Mouse (Mus musculus): Measurements from ENCODE around the gene Chsy1. TPM values are rescaled to one million over a fixed set of nuclear protein-coding genes. Genes with fewer than 3 reads are reported as not detected.
A peak's percentile ranks its signal among the peaks of the same experiment; 100 is the strongest.

The Chsy1 gene
- total RNA-seq, 1 experiment from 2014 or later = 43.3 TPM

DNA sequence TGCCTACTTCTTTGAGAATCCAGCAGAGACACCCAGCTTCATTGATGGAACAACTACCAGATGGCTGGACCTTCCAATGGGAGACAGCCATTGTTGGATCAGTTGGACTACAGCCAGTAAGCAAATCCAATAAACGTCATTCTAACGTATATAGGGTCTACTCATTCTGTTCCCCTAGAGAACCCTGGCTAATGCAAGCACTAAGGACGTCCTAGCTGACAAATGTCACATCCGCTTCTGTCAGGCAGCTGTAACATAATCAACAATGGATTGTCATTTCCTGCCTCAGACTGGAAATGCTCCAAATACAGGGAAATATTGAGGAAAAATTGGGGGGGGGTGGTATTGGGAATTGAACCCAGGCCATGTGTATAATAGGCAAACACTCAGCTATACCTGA lies 3.5 kb upstream of the Chsy1 start:
- no peak for ATAC-seq (replicated peaks in 1 of 2; ENCODE audit: insufficient read depth in 1 of 2, low FRiP score in 2 of 2, low TSS enrichment in 1 of 2, low read depth in 1 of 2, poor library complexity in 2 of 2, severe bottlenecking in 2 of 2)

GRCm38 (mm10) chr7:66106581-66107056 lies 2.7 kb upstream of the Chsy1 start:
- no peak for ATAC-seq (replicated peaks in 1 of 2; ENCODE audit: insufficient read depth in 1 of 2, low FRiP score in 2 of 2, low TSS enrichment in 1 of 2, low read depth in 1 of 2, poor library complexity in 2 of 2, severe bottlenecking in 2 of 2)

GRCm38 (mm10) chr7:66107206-66107605 lies 2.1 kb upstream of the Chsy1 start:
- ATAC-seq (replicated peaks in 1 of 2; ENCODE audit: insufficient read depth in 1 of 2, low FRiP score in 2 of 2, low TSS enrichment in 1 of 2, low read depth in 1 of 2, poor library complexity in 2 of 2, severe bottlenecking in 2 of 2) = no peak

- ATAC-seq (replicated peaks in 1 of 2; ENCODE audit: insufficient read depth in 1 of 2, low FRiP score in 2 of 2, low TSS enrichment in 1 of 2, low read depth in 1 of 2, poor library complexity in 2 of 2, severe bottlenecking in 2 of 2) = no peak
Measured at GRCm38 (mm10) chr7:66107930-66108329, 1.4 kb upstream of the Chsy1 start.

DNA sequence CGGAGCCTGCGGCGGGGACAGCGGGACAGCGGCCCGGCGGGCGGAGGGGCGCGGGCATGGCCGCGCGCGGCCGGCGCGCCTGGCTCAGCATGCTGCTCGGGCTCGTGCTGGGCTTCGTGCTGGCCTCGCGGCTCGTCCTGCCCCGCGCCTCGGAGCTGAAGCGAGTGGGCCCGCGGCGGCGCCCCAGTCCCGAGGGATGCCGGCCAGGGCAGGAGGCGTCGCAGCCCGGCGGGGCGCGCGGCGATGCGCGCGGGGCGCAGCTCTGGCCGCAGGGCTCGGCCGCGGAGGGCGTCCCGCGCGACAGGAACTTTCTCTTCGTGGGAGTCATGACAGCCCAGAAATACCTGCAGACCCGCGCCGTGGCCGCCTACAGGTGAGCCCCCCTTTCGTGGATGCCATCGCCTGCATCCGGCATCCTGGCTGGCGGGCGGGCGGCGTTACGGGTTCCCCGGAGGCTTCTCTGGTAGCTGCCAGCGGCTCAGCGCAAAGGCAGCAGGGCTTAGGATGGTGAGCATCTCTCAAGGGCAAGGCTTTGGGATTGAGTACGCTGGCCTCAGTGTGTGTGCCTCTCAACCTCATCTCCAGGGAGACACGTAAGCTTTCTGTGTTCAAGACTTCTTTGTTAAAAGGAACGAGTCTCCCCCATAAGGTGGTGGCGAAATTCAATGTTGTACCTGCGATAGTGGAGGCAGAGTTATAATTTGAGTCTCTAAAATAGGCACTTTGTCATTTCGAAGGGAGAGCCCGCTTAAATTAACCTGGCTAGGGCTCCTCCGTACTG lies 730 bp downstream of the Chsy1 start:
- no peak for ATAC-seq (replicated peaks in 1 of 2; ENCODE audit: insufficient read depth in 1 of 2, low FRiP score in 2 of 2, low TSS enrichment in 1 of 2, low read depth in 1 of 2, poor library complexity in 2 of 2, severe bottlenecking in 2 of 2)

- ATAC-seq (replicated peaks in 1 of 2; ENCODE audit: insufficient read depth in 1 of 2, low FRiP score in 2 of 2, low TSS enrichment in 1 of 2, low read depth in 1 of 2, poor library complexity in 2 of 2, severe bottlenecking in 2 of 2) = 0 out of 4 replicates have a peak, but pooled peaks of 1 of the 2 experiments have one; percentile 28
Measured at GRCm38 (mm10) chr7:66110636-66111112, 1.4 kb downstream of the Chsy1 start.

DNA sequence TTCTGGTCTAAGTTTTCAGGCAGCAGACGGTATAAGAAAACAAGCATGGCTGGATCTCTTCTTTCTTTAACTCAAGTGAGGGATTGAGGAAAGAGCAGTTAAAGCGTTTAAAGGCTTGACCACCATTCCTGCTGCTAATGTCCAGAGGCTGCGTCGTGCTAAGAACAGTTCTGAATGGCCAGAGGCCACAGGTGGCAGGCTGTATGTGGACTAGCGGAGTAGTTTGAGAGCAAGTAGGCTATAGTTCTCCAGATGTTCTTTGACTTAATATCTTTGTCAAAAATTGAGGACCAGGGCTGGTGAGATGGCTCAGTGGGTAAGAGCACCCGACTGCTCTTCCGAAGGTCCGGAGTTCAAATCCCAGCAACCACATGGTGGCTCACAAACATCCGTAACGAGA lies 1.9 kb downstream of the Chsy1 start:
- ATAC-seq (replicated peaks in 1 of 2; ENCODE audit: insufficient read depth in 1 of 2, low FRiP score in 2 of 2, low TSS enrichment in 1 of 2, low read depth in 1 of 2, poor library complexity in 2 of 2, severe bottlenecking in 2 of 2) = no peak

DNA sequence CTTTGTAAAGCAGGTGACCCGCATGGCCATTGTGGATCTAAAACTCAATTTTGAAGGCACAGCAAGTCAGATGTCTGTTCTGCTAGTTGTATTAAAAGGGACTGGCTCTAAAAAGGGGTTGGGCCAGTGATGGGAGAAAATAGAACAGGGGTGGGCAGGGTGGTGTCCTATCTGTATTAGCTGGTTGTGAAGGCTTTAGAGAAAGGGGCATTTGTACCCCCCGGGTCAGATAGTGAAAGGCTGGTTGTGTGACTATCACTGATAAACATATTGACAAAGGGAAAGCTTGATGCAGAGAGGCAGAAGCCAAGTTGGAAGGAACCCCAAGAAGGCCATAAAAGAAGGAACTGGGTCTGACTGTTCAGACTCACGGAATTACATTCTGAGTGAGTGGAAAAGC lies 4.2 kb downstream of the Chsy1 start:
- no peak for ATAC-seq (replicated peaks in 1 of 2; ENCODE audit: insufficient read depth in 1 of 2, low FRiP score in 2 of 2, low TSS enrichment in 1 of 2, low read depth in 1 of 2, poor library complexity in 2 of 2, severe bottlenecking in 2 of 2)

GRCm38 (mm10) chr7:66115821-66116343 lies 6.6 kb downstream of the Chsy1 start:
- ATAC-seq (replicated peaks in 1 of 2; ENCODE audit: insufficient read depth in 1 of 2, low FRiP score in 2 of 2, low TSS enrichment in 1 of 2, low read depth in 1 of 2, poor library complexity in 2 of 2, severe bottlenecking in 2 of 2) = 0 out of 4 replicates have a peak, but pooled peaks of 1 of the 2 experiments have one; percentile 23

DNA sequence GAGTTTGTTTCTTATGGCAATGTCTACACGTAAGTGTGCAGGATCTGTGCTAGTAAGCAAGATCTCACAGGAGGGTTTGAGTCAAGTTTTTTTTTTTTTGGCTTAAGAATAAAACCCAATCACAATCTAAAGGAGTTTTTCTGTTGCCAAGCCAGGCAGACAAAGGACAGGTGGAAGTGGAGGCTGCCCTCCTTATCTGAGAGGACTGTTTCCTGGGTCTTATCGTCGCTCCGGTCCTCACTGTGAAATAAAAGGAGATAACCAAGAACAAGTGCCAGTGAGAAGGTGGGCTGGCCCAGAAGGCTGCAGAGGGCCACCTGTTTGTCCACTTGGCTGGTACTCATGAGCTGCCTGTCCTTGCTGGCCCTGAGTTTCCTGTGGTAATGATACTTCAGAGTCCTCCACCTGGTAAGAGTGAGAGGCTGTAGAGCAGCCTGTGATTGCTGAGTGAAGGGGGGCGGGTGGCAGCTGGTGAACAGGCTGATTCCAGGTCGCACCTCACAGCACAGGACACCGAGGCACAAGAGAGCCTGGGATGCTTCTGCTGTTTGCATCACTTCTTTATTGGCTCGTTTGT lies 7.7 kb downstream of the Chsy1 start:
- no peak for ATAC-seq (replicated peaks in 1 of 2; ENCODE audit: insufficient read depth in 1 of 2, low FRiP score in 2 of 2, low TSS enrichment in 1 of 2, low read depth in 1 of 2, poor library complexity in 2 of 2, severe bottlenecking in 2 of 2)

DNA sequence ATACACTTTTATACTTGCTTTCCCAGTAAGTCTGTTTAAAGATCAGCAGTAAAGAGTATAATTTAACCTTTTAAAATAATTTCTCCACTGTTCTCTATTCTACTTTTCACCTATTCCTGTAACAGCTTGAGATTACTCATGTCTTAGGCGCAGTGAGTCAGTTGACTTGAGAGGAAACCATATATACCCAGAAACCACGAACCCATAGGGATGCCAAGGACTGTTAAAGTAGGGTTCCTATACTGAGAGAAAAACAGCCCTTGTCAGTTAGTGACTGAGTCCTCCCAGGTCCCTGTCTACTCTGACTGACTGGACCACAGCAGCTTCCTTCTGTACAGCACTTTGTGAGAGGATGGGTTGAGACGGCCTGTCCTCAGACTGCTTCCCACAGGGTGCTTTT lies 8.7 kb downstream of the Chsy1 start:
- no peak for ATAC-seq (replicated peaks in 1 of 2; ENCODE audit: insufficient read depth in 1 of 2, low FRiP score in 2 of 2, low TSS enrichment in 1 of 2, low read depth in 1 of 2, poor library complexity in 2 of 2, severe bottlenecking in 2 of 2)

DNA sequence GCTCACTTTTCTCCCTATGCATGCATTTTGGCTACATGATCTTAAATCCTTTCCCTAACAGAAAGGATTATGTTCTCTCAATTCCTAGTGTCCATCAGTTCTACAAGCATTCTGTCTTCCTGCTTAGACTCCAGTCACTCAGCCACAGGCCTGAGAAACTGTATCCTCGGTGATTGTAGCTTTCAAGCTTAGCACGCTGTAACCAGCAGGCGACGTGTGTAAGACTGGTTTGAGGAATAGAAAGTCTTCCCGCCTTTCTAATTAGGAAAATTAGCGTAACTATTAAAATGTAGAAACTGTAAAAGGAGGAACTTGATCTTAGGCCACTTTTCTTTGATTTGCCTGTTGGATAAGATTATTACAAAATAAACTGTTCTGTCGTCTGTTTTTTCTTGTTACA lies 9.5 kb downstream of the Chsy1 start:
- no peak for ATAC-seq (replicated peaks in 1 of 2; ENCODE audit: insufficient read depth in 1 of 2, low FRiP score in 2 of 2, low TSS enrichment in 1 of 2, low read depth in 1 of 2, poor library complexity in 2 of 2, severe bottlenecking in 2 of 2)

- ATAC-seq (replicated peaks in 1 of 2; ENCODE audit: insufficient read depth in 1 of 2, low FRiP score in 2 of 2, low TSS enrichment in 1 of 2, low read depth in 1 of 2, poor library complexity in 2 of 2, severe bottlenecking in 2 of 2) = no peak
Measured at GRCm38 (mm10) chr7:66120139-66120538, 10.8 kb downstream of the Chsy1 start.

DNA sequence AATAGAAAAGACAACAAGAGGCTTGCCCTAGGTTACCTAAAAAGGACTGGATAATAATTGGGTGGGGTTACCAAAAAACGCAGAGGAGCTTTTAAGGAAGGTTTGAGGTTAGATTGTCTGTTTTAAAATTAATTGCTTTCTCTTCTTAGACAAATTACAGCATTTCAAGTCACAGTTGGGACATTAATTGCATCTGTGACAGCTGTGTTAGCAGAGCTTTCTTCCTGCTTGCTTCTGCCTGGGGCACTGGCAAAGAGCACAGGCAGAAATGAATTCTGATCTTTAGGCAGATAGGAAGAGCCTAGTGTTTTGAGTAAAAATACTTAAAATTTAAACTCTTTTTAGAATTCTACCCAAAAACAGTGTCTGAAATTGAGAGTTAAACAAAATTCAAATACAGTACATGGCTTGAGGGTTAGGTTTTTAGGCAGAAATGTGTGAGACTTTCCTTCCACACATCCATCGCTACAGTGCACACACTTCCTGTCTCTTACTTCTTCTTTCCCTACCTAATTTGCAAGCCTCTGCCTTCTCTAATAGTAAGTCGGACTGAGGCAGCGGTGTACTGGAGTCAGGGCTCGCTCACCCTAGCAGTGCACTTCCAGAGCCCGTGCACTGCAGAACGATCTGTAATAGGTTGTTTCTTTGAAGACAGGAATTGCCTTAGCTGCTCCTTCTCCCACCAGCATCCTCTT lies 11.5 kb downstream of the Chsy1 start:
- peak; percentile 61 to 71 for ATAC-seq (replicated peaks in 1 of 2; ENCODE audit: insufficient read depth in 1 of 2, low FRiP score in 2 of 2, low TSS enrichment in 1 of 2, low read depth in 1 of 2, poor library complexity in 2 of 2, severe bottlenecking in 2 of 2)

GRCm38 (mm10) chr7:66124551-66124968 lies 15.2 kb downstream of the Chsy1 start:
- ATAC-seq (replicated peaks in 1 of 2; ENCODE audit: insufficient read depth in 1 of 2, low FRiP score in 2 of 2, low TSS enrichment in 1 of 2, low read depth in 1 of 2, poor library complexity in 2 of 2, severe bottlenecking in 2 of 2) = 0 out of 4 replicates have a peak, but pooled peaks of 1 of the 2 experiments have one; percentile 25

GRCm38 (mm10) chr7:66125368-66125767 lies 16.1 kb downstream of the Chsy1 start:
- ATAC-seq (replicated peaks in 1 of 2; ENCODE audit: insufficient read depth in 1 of 2, low FRiP score in 2 of 2, low TSS enrichment in 1 of 2, low read depth in 1 of 2, poor library complexity in 2 of 2, severe bottlenecking in 2 of 2) = peak; percentile 70 to 82

GRCm38 (mm10) chr7:66127951-66128645 lies 18.8 kb downstream of the Chsy1 start:
- ATAC-seq (replicated peaks in 1 of 2; ENCODE audit: insufficient read depth in 1 of 2, low FRiP score in 2 of 2, low TSS enrichment in 1 of 2, low read depth in 1 of 2, poor library complexity in 2 of 2, severe bottlenecking in 2 of 2) = no peak
